Mouse (Mus musculus) adrenal gland, adult 18-20 months (tissue): ENCODE data around the gene Pard3. TPM values are rescaled to one million over a fixed set of nuclear protein-coding genes. Genes with fewer than 3 reads are reported as not detected.
"Not testable (repeated sequence)": the region's sequence is repeated elsewhere in the genome, so short reads cannot be mapped to it uniquely, and the experiment has no call there.

ENCODE experiments used
- DNase-seq, 2 experiments: peaks; one replicate each; pipeline ENCODE4 v3.0.0; 2021 to 2022; ENCODE audit warnings: low spot score in 2 of 2
- total RNA-seq, 2 experiments: library from RNA; stranded (reverse); gene quantifications; 1 replicate in 1 of 2; 2 replicates in 1 of 2; pipeline ENCODE4 v1.2.3; 2021

The Pard3 gene
- total RNA-seq, 2 experiments from 2014 or later = 32.5 to 42.2 TPM

DNA sequence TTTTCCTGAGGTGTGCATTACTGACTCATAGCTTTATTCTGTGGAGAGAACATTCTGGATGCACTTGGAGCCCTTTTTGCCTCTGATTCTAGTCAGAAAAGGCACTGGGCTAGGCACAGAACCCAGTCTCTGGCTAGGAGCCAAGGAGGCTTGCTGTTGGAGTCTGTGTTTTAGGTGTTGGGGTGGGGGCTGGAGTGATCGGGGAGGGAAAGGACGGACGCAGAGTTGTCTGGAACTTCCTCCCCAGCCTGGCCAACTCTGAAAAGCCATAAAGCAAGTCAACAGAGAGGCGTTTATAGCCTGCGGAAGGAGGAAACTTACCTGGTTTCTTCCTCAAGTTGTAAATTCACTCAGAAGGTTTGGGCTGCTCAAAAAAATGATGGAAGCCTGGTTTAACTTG lies 70.6 kb downstream of the Pard3 start:
- no peak for DNase-seq

DNA sequence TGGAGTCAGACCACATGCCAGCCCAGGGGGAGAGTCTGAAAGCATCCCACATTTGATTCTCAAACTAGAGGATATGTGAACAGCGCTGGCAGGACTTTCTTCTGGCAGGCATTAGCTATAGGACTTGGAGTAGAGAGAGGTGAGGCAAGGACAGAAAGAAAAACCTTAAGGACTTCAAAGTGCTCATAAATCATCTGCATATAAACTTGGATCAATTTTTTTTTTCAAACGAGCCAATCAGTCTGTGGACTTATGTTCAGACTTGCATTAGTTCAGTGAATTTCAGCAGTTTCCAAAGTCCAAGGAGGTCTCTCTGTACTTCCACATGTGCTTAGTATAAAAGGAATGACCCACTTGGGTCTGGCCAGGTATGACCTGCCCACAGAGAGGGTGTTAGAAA lies 72.5 kb downstream of the Pard3 start:
- DNase-seq = no peak

DNA sequence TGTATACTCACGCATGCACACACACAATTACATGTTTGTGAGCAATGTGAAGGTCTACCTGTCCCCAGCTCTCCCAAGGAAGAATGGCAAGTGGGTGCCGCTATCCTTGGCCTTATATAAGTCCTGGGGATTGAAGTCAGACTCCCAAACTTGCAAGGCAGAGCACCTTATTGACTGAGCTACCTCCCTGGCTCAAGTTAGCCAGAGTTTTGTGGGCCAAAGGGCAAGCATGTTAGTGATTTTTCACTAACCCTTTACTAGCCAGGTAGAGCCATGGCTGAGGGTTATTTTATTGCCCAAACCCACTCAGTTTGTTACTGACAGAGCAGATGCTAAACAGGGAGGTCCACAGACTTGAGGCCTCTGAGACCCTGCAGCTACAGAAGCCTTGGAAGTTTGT lies 73.1 kb downstream of the Pard3 start:
- no peak for DNase-seq

DNA sequence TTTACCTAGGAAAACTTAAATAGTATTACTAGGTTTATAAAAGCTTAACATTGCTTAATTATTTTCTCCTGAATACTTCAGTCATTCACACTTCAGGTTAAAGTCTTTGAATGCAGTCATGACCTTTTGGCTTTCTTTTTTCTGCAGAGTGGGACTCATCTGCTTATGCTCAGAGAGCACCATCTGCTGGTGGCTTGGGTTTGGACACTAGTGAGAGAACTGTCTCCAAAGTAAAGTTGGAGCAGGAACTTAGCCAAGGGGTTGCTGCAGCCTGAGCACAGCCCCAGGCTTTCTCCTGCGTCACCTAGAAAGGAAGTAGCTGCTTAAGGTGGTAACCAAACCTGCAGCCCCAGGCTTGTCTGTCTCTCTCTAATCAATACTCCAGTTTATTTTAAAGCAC lies 75.5 kb downstream of the Pard3 start:
- peak; percentile 60 to 71 for DNase-seq

DNA sequence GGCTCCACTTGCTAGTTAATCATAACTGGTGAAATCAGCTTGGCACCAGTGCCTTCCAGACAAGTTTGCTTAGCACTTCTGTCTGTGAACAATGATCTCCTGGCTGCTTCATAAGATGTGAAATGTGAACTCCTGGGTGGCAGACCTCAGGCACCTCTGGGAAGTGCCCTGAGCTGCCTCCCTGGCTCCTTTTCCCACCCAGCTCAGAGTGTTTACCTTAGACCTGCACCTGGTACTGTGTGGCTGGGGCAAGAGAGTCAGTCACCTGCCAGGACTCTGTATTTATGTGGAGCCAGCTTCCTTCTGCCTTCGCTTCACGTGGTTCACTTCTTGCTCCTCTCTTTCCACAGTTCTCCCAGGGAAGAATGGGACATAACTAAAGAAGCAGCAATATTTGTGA lies 77.3 kb downstream of the Pard3 start:
- no peak for DNase-seq

DNA sequence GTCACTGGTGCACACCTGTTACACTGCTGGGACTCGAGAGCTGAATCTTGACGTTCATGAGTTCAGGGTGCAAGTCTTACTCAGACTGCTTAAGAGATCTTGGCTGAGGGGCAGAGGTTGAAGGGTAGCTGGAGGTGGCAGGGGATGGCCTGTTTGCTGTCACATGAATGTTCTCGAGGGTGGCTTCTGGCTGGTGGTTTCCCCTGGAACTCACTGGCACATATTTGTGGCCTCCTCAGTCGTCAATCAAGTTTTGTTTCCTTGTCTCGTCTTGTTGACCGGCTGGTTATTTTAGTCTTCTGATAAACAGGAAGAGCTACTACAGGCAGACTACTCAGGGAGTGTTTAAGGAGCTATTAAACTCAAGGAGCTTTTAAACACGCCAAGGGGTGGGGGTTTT lies 79.9 kb downstream of the Pard3 start:
- DNase-seq = no peak

DNA sequence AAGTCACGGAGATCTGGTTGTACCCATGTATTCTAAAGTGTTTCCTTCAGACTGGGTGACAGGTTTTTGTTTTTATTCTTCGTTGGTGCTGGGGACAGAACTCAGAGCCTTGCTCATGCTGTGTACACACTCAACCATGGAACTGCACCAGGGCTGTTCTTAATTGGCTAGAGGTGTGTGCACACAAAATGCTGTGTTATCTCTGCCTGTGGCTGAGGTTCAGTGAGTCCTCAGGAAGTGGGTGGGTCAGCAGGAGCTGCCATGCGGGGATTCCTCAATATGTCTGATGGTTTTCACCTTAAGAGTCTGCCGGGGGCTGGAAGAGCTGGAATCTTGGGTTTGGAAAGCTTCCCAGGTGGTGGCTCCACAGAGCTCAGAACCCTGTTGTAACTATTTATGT lies 80.9 kb downstream of the Pard3 start:
- no peak for DNase-seq

DNA sequence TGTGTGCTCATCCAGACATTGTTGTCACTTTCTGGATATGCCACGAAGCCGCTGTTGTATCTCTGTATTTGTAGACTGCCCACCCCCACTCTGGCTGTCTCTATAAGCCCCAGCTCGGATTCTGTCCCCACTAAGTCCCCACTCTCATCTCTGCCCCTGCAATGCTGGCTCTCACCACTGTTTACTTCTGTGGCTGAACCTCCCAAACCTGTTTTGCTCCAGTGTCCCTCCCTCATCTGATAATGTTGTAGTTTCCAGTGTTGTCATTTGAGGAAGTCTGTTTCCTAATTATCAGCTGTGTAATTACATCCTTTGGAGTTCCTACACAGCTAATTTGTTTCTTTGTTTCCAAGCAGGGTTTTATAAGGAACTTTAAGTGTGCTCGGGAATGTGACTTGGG lies 81.4 kb downstream of the Pard3 start:
- DNase-seq = no peak

DNA sequence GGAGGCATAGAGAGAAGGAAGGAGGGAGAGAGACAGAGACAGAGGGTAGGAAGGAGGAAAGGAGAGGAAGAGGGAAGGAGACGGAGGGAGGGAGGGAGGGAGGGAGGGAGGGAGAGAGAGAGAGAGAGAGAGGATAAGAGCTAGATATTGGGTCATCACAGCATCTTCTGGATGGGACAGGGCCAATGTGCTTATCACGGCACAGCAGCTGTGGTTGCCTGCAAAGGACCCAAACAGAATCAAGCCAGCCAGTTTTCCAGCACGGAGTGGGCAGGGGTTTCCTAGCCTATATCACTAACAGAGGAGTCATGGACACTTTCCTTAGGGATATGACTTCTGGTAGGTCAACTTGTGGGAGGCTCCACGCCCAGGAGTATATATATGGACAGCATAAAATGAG lies 82.4 kb downstream of the Pard3 start:
- no peak for DNase-seq

DNA sequence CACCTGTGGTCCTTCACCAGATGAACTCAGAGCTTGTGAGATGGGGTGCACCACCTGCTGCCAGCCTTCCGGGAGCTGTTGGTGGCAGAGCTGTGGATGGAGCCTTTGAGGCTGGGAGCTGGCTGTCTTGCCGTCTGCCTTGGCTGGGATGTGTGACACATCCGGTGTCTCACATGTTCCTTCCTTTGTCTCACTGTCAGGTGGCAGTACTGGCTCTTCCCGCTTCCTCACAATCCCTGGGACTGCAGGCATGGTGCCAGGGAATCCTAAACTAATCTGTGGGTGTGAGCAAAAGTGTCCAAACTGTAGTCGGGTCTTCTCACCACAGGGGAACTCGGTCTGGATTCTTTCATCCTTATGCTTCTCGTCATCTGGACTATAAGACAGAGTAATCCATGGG lies 85.1 kb downstream of the Pard3 start:
- no peak for DNase-seq

DNA sequence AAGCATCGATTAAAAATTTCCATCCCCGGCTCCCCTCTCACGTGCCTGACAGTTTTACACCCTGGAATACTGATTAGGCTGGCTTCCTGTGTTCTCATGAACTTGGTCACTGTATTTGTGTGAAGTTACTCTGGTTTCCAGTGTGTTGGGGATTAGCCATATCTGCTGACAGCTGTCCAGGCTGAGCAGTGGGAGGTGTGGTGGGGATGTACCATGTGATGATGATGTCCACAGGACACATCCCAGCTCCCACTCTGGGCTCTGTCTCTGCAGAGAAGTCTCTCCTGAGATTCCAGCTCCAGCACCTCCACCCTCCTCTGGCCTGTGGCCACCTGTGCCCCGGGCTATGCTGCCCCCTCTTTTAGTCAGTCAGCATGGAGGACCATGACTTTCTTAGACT lies 87.0 kb downstream of the Pard3 start:
- no peak for DNase-seq

DNA sequence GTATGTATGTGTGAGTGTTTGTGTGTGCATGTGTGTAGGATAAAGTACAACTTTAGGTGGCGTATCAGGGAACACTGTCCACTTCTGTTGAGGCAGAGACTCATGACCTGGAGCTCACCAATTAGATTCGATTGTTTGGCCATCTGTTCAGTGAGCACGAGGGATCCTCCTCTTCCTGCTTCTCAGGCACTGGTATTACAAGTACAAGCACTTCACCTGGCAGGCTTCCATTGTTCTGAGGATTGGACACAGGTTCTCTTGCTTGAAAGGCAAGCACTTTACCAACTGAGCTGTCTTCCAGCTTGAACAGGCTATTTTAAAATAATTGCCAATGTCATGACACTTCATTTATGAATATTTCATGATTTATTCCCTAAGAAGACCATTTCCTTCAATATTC lies 88.0 kb downstream of the Pard3 start:
- no peak for DNase-seq

DNA sequence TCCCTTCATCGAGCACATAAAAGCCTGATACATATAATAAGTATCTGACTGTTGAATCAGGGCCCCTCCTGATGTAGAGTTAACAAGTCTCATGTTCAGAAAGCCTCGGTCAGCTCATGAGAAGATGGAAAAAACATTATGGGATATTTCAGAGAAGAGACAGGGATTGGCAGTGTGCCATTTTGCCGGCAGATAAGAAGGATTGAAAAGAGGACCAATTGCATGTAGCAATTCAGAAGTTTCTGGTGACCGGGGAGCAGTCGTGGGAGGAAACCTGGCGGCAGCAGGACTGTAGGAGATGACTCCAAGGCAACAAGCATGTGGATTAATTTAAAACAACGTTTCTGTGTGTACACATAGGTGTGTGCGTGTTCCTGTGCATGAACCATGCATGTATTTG lies 93.4 kb downstream of the Pard3 start:
- DNase-seq = peak in 1 of 2 experiments; percentile 28

DNA sequence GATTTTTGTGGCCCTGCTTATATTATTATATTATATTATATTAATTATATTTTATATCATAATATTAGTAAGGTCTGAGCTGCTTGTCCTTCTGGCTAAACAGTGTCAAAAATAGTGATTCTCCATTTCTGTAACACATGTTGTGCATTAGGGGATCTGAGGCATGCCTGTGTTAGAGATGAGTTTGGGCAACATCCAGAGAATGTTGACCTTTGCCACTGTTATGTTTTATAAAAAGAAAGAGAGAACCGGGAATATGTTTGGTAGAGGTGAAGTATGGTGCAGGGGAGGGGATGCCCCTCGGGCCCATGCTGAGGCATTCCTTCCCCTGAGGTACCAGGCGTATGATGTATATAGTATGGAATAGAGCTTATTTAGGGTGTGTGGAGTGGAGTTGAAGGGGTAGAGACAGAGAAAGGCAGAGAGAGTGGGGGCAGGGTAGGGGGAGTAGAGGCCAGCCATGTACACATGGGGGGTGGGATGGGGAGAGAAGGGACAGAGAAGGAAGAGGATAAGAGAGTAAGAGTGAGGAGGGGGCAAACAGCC lies 95.8 kb downstream of the Pard3 start:
- DNase-seq = no peak

DNA sequence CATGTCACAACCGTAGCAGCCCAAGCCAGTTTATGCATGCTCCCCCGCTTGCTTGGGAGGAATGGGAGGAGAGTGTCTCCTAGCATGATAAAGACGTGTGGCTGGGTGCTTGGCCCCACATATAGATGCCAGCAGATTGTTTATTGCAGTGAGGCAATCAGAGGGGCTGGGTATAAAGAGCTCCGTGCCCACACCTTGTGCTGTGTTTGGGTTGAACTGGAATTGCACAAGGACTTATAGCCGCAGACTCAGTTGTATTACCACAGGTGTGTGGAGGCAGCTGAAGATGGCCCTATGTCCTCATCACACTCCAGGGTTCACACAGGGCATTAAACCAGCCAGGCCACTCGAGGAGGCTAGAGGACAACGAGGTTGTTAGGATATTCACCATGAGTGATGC lies 98.2 kb downstream of the Pard3 start:
- no peak for DNase-seq

DNA sequence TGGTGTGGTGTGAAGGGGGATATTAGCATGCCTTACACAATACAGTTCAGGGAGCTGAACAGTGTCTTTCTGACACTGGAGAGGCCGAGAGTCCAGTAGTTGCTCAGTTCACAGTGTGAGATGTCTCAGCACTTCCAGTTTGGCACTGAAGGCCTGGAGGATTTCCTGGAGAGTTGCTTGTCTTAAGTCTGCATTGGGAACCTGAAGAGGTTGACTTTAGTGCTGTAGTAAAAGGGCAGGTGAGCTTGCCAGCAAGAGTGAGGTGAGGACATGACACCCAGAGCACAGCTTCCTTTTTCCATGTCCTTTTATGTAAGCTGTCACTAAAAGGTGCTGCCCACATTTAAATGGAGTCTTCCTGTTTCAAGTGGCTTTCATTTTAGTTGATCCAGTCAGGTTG lies 99.1 kb downstream of the Pard3 start:
- DNase-seq = no peak

DNA sequence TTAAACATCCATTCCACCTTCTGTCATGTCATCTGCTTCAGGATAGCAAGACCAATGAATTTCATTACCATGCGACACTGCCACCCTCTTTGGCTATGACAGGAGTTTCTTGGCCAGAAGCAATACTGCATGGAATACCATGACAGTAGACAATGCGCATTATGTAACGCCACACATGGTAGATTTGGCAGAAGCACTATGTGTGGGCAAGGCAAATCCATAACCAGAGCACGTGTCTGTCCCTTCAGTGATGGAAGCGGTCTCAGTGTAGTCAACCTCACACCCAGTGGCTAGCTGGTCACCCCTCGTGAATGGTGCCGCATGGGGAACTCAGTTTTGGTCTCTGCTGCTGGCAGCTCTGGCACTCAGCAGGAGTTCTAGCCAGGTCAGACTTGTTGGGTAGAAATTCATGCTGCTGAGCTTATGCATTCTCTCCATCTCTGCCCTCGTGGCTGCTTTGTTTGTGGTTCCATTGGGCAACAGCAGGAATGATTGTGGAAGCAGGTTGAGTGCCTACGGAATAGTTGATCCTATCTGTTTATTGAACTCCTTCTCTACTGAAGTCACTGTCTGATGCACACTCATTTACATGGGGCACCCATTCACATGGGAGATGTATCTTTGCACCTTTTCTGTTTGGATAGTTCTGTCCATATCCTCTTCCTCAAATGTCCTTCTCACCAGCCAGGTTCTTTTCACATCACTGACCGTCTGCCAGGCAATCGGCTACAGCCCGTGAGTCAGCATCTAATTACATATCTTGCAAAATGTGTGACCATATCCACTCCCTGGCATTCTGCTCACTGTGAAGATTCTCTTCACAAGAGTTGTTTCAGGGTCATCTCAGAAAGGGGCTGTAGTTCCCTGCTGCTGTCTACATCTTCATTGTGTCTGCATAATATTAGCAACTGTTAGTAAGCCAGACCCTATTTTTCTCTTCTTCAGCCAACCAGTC lies 100.9 kb downstream of the Pard3 start:
- no peak for DNase-seq

DNA sequence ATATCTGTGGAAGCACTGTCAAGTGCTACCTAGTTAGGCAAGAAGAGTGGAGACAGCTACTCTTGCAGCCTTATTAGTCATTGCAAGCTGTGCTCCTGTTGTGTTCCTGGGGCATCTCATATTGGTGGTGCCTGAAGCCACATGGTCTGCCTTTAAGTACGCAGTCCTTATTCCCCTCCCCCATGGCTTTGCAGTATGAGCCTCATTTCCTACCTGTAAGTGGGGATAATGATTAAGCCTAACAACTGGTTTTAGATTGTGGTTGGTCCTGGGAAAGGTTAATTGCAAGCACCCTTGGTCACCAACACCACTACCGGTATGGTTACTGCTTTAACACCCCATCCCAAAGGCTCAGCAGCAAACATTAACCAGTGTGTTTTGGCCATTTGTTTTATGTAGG lies 104.8 kb downstream of the Pard3 start:
- DNase-seq = no peak

DNA sequence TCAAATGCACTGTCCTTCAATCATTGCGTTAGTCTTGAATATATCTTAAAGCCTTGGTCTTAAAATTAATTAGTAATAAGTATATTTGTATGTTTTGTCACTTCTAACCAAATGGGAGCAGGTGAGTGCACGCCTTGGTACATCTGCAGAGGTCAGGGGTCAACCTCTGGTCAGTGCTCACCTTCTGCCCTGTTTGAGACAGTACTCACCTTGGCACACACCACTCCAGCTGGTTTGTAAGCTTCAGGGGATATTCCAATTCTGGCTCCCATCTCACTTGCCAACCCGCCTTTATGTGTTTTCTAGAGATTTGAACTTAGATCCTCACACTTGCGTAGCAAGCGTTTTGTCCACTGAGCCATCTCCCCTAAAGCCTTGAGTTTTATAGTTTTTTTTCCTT lies 105.7 kb downstream of the Pard3 start:
- DNase-seq = no peak

DNA sequence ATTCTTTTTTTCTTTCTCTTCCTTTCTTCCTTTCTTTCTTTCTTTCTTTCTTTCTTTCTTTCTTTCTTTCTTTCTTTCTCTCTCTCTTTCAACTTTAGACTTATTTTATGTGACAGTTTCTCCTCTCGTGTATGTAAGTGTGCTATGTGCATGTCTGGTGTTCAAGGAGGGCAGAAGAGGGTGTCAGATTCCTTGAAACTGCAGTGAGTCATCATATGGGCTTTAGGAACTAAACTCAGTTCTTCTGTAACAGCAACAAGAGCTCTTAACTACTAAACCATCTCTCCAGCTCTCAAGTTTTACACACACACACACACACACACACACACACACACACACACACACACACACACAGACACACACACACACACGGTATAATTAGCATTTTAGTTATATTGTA lies 106.7 kb downstream of the Pard3 start:
- DNase-seq = not testable (repeated sequence)

DNA sequence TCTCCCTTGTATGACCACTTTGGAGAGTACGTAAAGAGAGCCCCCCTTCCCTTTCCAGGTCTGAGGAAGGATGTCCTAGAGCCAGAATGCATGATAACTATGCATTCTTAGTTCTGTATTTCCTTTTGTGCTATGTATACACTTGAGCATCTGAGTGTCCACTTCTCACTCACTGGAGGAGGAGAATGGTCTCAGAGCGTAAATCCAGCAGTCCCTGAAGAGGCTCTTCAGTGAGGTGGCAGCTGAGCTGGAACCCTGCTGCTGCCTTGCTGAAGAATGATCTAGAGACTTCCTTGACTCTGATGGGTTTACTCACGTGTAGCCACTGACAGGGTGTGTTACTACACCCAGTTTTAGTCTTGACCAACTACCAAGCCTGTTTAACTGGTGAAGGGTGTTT lies 107.2 kb downstream of the Pard3 start:
- DNase-seq = no peak

DNA sequence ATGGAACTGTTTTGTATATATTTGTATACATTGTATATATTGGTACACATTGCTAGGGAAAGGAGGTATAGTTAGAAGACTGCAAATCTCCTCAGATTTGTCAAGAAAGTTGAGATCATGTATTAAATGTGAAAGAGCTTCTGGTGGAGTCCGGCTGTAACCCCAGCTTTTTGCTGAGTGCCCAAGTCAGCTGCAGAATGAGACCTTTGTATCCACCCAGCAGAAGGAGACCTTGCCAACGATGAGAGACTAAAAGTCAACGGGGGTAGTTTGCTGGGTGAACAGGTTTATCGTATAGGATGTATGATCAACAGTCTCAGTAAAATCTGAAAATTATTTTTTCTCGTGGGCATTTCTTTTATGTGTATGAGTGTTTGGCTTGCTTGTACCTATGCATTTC lies 109.8 kb downstream of the Pard3 start:
- no peak for DNase-seq

DNA sequence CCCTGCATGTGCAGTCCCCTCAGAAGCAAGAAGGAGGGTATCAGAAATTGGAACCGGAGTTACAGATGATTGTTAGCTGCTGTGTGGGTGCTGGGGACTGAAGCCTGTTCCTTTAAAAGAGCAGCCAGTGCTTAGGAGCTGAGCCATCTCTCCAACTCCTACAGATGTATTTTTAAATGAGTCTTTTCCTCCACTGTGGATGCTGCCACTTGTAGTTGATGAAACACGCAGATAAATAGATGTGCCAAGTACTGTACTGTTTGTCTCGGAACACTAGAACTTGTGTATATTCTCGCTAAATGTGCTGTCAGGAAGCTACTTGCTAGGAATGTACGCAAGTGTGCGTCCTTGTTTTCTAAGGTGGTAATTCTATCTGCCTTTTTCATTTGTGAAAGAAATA lies 110.7 kb downstream of the Pard3 start:
- no peak for DNase-seq
